Mouse (Mus musculus) bone marrow, adult 2 months (tissue): Measurements from ENCODE around the gene Zfp598.

Source experiments
- CTCF ChIP-seq: fragments of 200-500 bp; IDR thresholded peaks from 2 replicates; pipeline ENCODE4 v1.5.1; 2011; ENCODE audit warnings: low read length, control low read depth; ENCODE audit not compliant: control insufficient read depth, insufficient read depth
- POLR2A ChIP-seq: fragments of 200-500 bp; IDR thresholded peaks from 2 replicates; pipeline ENCODE4 v1.6.1; 2011; ENCODE audit warnings: low read depth, mild to moderate bottlenecking, control low read depth, low read length, borderline replicate concordance; ENCODE audit not compliant: control insufficient read depth

GRCm38 (mm10) chr17:24674277-24674676, 4.8 kb downstream of the Zfp598 start:
- TF ChIP-seq POLR2A (no peak), CTCF (no peak)
